Mouse (Mus musculus) hindbrain, embryonic 16.5 days (tissue): Measurements from ENCODE around the gene Pip5k1b. TPM values are rescaled to one million over a fixed set of nuclear protein-coding genes. Genes with fewer than 3 reads are reported as not detected.

ENCODE experiments used
- ATAC-seq: fragments of 200-750 bp; cut with Nextera tagmentation; 2 replicates; pipeline ENCODE4 v1.8.0; 2017; ENCODE audit warnings: moderate TSS enrichment, moderate library complexity
- H3K27ac ChIP-seq: fragments of 300-500 bp; sonication (generic); 2 replicates; pipeline ENCODE4 v1.5.1; 2014; ENCODE audit warnings: low read depth, mild to moderate bottlenecking, control low read depth, low read length, moderate library complexity
- H3K27me3 ChIP-seq: fragments of 300-500 bp; sonication (generic); replicated peaks from 2 replicates; pipeline ENCODE4 v1.6.1; 2014; ENCODE audit warnings: low read length; ENCODE audit not compliant: control insufficient read depth, insufficient read depth
- H3K36me3 ChIP-seq: fragments of 300-500 bp; sonication (generic); 2 replicates; pipeline ENCODE4 v1.6.1; 2014; ENCODE audit warnings: mild to moderate bottlenecking, low read length, moderate library complexity, mixed read lengths; ENCODE audit not compliant: control insufficient read depth, insufficient read depth
- H3K4me1 ChIP-seq: fragments of 300-500 bp; sonication (generic); 2 replicates; pipeline ENCODE4 v1.6.1; 2014; ENCODE audit warnings: low read depth, low read length; ENCODE audit not compliant: control insufficient read depth, insufficient read depth
- H3K4me2 ChIP-seq: fragments of 300-500 bp; sonication (generic); 2 replicates; pipeline ENCODE4 v1.6.1; 2014; ENCODE audit warnings: mild to moderate bottlenecking, low read length, control low read depth, moderate library complexity
- H3K4me3 ChIP-seq: fragments of 300-500 bp; sonication (generic); 2 replicates; pipeline ENCODE4 v1.5.1; 2014; ENCODE audit warnings: mild to moderate bottlenecking, low read length, control low read depth, moderate library complexity
- H3K9ac ChIP-seq: fragments of 300-500 bp; sonication (generic); 2 replicates; pipeline ENCODE4 v1.6.1; 2014; ENCODE audit warnings: low read depth, mild to moderate bottlenecking, control low read depth, low read length, moderate library complexity
- H3K9me3 ChIP-seq: fragments of 300-500 bp; sonication (generic); 2 replicates; pipeline ENCODE4 v1.6.1; 2014; ENCODE audit warnings: mild to moderate bottlenecking, low read length, moderate library complexity; ENCODE audit not compliant: control insufficient read depth
- WGBS: fragments of 180-500 bp; shearing (Covaris S2); extraction: QIAGEN DNeasy Blood & Tissue Kit; methylation state at CpG from one replicate; pipeline ENCODE4 v1.1.7; 2014; 5-methylcytosine and 5-hydroxymethylcytosine counted together
- polyA plus RNA-seq: library from polyadenylated mRNA; unstranded; fragments of >200 nt; fragmentation: Nextera tagmentation; extraction: Ambion mirVana; gene quantifications from 2 replicates; pipeline ENCODE4 v1.2.1, GENCODE M21; 2015

The Pip5k1b gene
- polyA plus RNA-seq, 1 experiment from 2014 or later, result 2.2 TPM

- Histone ChIP-seq H3K27ac (peak overlapping the region; percentile 97), H3K36me3 (no peaks in the 10 kb centered on the region), H3K4me2 (peak overlapping the region; percentile 83), H3K9me3 (no peaks in the 10 kb centered on the region), H3K4me1 (peaks cover 13% of the 10 kb centered on the region), H3K27me3 (no peaks in the 10 kb centered on the region), H3K9ac (peak overlapping the region; percentile 92), H3K4me3 (peak overlapping the region; percentile 86)
- no peak for ATAC-seq
- 1% methylated on average over 11 of the region's 11 CpGs for WGBS
These were observed 79.2 kb downstream of the Pip5k1b start for GRCm38 (mm10) chr19:24476461-24476860.

GRCm38 (mm10) chr19:24475281-24475680, 80.4 kb downstream of the Pip5k1b start:
- Histone ChIP-seq H3K36me3 (no peaks in the 10 kb centered on the region), H3K4me3 (no peak overlapping the region), H3K9ac (no peak overlapping the region), H3K4me2 (no peak overlapping the region), H3K27me3 (no peaks in the 10 kb centered on the region), H3K4me1 (peaks cover 13% of the 10 kb centered on the region), H3K9me3 (no peaks in the 10 kb centered on the region), H3K27ac (no peak overlapping the region)
- 79% methylated on average over 6 of the region's 6 CpGs for WGBS
- ATAC-seq, result no peak

- WGBS, result 93% methylated on average over 5 of the region's 5 CpGs
- Histone ChIP-seq H3K36me3 (no peaks in the 10 kb centered on the region), H3K4me3 (no peak overlapping the region), H3K4me1 (peaks cover 10% of the 10 kb centered on the region), H3K4me2 (no peak overlapping the region), H3K27ac (no peak overlapping the region), H3K9me3 (no peaks in the 10 kb centered on the region), H3K27me3 (no peaks in the 10 kb centered on the region), H3K9ac (no peak overlapping the region)
- ATAC-seq, result no peak
These were observed 83.2 kb downstream of the Pip5k1b start for GRCm38 (mm10) chr19:24472512-24472911.

- H3K27me3 ChIP-seq, result no peaks in the 10 kb centered on the region
- 91% methylated on average over 6 of the region's 6 CpGs for WGBS
- H3K27ac ChIP-seq, result no peak overlapping the region
- peaks cover 10% of the 10 kb centered on the region for H3K4me1 ChIP-seq
- no peak for ATAC-seq
- no peak overlapping the region for H3K4me3 ChIP-seq
- H3K36me3 ChIP-seq, result no peaks in the 10 kb centered on the region
- no peak overlapping the region for H3K9ac ChIP-seq
- H3K4me2 ChIP-seq, result no peak overlapping the region
- H3K9me3 ChIP-seq, result no peaks in the 10 kb centered on the region
These were observed 84.1 kb downstream of the Pip5k1b start for GRCm38 (mm10) chr19:24471538-24471937.

- no peak overlapping the region for H3K27ac ChIP-seq
- no peaks in the 10 kb centered on the region for H3K27me3 ChIP-seq
- H3K4me2 ChIP-seq, result no peak overlapping the region
- no peak for ATAC-seq
- 64% methylated on average over 4 of the region's 4 CpGs for WGBS
- H3K4me3 ChIP-seq, result no peak overlapping the region
- no peak overlapping the region for H3K9ac ChIP-seq
- no peaks in the 10 kb centered on the region for H3K4me1 ChIP-seq
- no peaks in the 10 kb centered on the region for H3K9me3 ChIP-seq
- H3K36me3 ChIP-seq, result no peaks in the 10 kb centered on the region
These were observed 86.5 kb downstream of the Pip5k1b start for GRCm38 (mm10) chr19:24469216-24469615.

GRCm38 (mm10) chr19:24468616-24469015, 87.1 kb downstream of the Pip5k1b start:
- 75% methylated on average over 3 of the region's 3 CpGs for WGBS
- no peak for ATAC-seq

GRCm38 (mm10) chr19:24463011-24463410, 92.7 kb downstream of the Pip5k1b start:
- Histone ChIP-seq H3K9me3 (no peaks in the 10 kb centered on the region), H3K9ac (no peak overlapping the region), H3K36me3 (no peaks in the 10 kb centered on the region), H3K27ac (no peak overlapping the region), H3K4me3 (no peak overlapping the region), H3K4me2 (no peak overlapping the region), H3K4me1 (no peaks in the 10 kb centered on the region), H3K27me3 (no peaks in the 10 kb centered on the region)
- ATAC-seq, result no peak
- WGBS, result 87% methylated on average over 3 of the region's 3 CpGs

More at GRCm38 (mm10) chr19:24468616-24469015, 87.1 kb downstream of the Pip5k1b start:
- Histone ChIP-seq H3K4me3 (no peak overlapping the region), H3K4me2 (no peak overlapping the region), H3K27ac (no peak overlapping the region), H3K27me3 (no peaks in the 10 kb centered on the region), H3K9ac (no peak overlapping the region), H3K4me1 (no peaks in the 10 kb centered on the region), H3K9me3 (no peaks in the 10 kb centered on the region), H3K36me3 (no peaks in the 10 kb centered on the region)

- Histone ChIP-seq H3K27ac (no peak overlapping the region), H3K27me3 (no peaks in the 10 kb centered on the region), H3K9me3 (no peaks in the 10 kb centered on the region), H3K4me3 (no peak overlapping the region), H3K9ac (no peak overlapping the region), H3K36me3 (no peaks in the 10 kb centered on the region), H3K4me1 (peaks cover 8% of the 10 kb centered on the region), H3K4me2 (no peak overlapping the region)
- peak; percentile 38; the same call in 1 of the 2 replicates for ATAC-seq
- 82% methylated on average over 6 of the region's 6 CpGs for WGBS
These were observed 99.0 kb downstream of the Pip5k1b start for GRCm38 (mm10) chr19:24456591-24457231.

- Histone ChIP-seq H3K4me3 (no peak overlapping the region), H3K9ac (no peak overlapping the region), H3K4me2 (no peak overlapping the region), H3K27me3 (no peaks in the 10 kb centered on the region), H3K4me1 (peaks cover 8% of the 10 kb centered on the region), H3K27ac (no peak overlapping the region), H3K36me3 (no peaks in the 10 kb centered on the region), H3K9me3 (no peaks in the 10 kb centered on the region)
- 73% methylated on average over 6 of the region's 6 CpGs for WGBS
- no peak for ATAC-seq
These were observed 100.3 kb downstream of the Pip5k1b start for GRCm38 (mm10) chr19:24455249-24455960.
